Mouse (Mus musculus) liver, postnatal 0 days (tissue): ENCODE data around the gene Olfr24.

Experiments used
- CTCF ChIP-seq: sonication (generic); IDR thresholded peaks from 2 replicates; pipeline ENCODE4 v1.5.1; 2016; ENCODE audit warnings: antibody characterized with exemption, low read depth
- EP300 ChIP-seq: IDR thresholded peaks from 2 replicates; pipeline ENCODE4 v1.6.1; 2016; ENCODE audit warnings: antibody characterized with exemption, low read depth, mild to moderate bottlenecking

GRCm38 (mm10) chr9:18744639-18745038 lies 19.2 kb downstream of the Olfr24 start:
- TF ChIP-seq CTCF (peak; percentile 27), EP300 (no peak)
